Mouse (Mus musculus) intestine, embryonic 16.5 days (tissue): Measurements from ENCODE around the gene Gm10306. TPM values are rescaled to one million over a fixed set of nuclear protein-coding genes. Genes with fewer than 3 reads are reported as not detected.

Source experiments
- ATAC-seq: fragments of 200-750 bp; cut with Nextera tagmentation; 2 replicates; pipeline ENCODE4 v1.8.0; 2017; ENCODE audit warnings: moderate TSS enrichment, moderate library complexity
- H3K27ac ChIP-seq: fragments of 300-500 bp; sonication (generic); 2 replicates; pipeline ENCODE4 v1.5.1; 2014; ENCODE audit warnings: mild to moderate bottlenecking, low read length
- H3K27me3 ChIP-seq: fragments of 300-500 bp; sonication (generic); replicated peaks from 2 replicates; pipeline ENCODE4 v1.6.1; 2014; ENCODE audit warnings: low read length, control low read depth, mixed read lengths; ENCODE audit not compliant: control insufficient read depth, insufficient read depth
- H3K36me3 ChIP-seq: fragments of 300-500 bp; sonication (generic); 2 replicates; pipeline ENCODE4 v1.6.1; 2014; ENCODE audit warnings: low read length, control low read depth; ENCODE audit not compliant: control insufficient read depth, insufficient read depth
- H3K4me1 ChIP-seq: fragments of 300-500 bp; sonication (generic); 2 replicates; pipeline ENCODE4 v1.6.1; 2014; ENCODE audit warnings: low read length, control low read depth, mixed read lengths; ENCODE audit not compliant: control insufficient read depth, insufficient read depth
- H3K4me2 ChIP-seq: fragments of 300-500 bp; sonication (generic); 2 replicates; pipeline ENCODE4 v1.6.1; 2014; ENCODE audit warnings: low read depth, low read length, control low read depth
- H3K4me3 ChIP-seq: fragments of 300-500 bp; sonication (generic); 2 replicates; pipeline ENCODE4 v1.5.1; 2014; ENCODE audit warnings: mild to moderate bottlenecking, low read length
- H3K9ac ChIP-seq: fragments of 300-500 bp; sonication (generic); 2 replicates; pipeline ENCODE4 v1.6.1; 2014; ENCODE audit warnings: low read depth, low read length
- H3K9me3 ChIP-seq: fragments of 300-500 bp; sonication (generic); 2 replicates; pipeline ENCODE4 v1.6.1; 2016; ENCODE audit warnings: low read length, control low read depth; ENCODE audit not compliant: control insufficient read depth
- WGBS: fragments of 180-500 bp; shearing (Covaris S2); extraction: QIAGEN DNeasy Blood & Tissue Kit; methylation state at CpG from one replicate; pipeline ENCODE4 v1.1.7; 2014; 5-methylcytosine and 5-hydroxymethylcytosine counted together
- polyA plus RNA-seq: library from polyadenylated mRNA; unstranded; fragments of >200 nt; fragmentation: Nextera tagmentation; extraction: Ambion mirVana; gene quantifications from 2 replicates; pipeline ENCODE4 v1.2.1, GENCODE M21; 2015

Gm10306 gene
- polyA plus RNA-seq, 1 experiment from 2014 or later = 0.29 TPM

- no peak overlapping the region for H3K27ac ChIP-seq
- 68% methylated on average over 7 of the region's 7 CpGs for WGBS
- no peak overlapping the region for H3K4me2 ChIP-seq
- H3K4me1 ChIP-seq = peaks cover 4% of the 10 kb centered on the region; the same call in 1 of the 2 replicates
- H3K9ac ChIP-seq = no peak overlapping the region
- no peak overlapping the region for H3K4me3 ChIP-seq
- no peaks in the 10 kb centered on the region for H3K36me3 ChIP-seq
- no peaks in the 10 kb centered on the region for H3K27me3 ChIP-seq
- H3K9me3 ChIP-seq = no peaks in the 10 kb centered on the region
- ATAC-seq = peak; percentile 5; the same call in 1 of the 2 replicates
Observed at GRCm38 (mm10) chr4:94557145-94557544, 799 bp downstream of the Gm10306 start.

- no peak overlapping the region for H3K9ac ChIP-seq
- no peaks in the 10 kb centered on the region for H3K27me3 ChIP-seq
- WGBS = 76% methylated on average over 2 of the region's 2 CpGs
- H3K4me1 ChIP-seq = peaks cover 4% of the 10 kb centered on the region; the same call in 1 of the 2 replicates
- no peak overlapping the region for H3K27ac ChIP-seq
- no peak overlapping the region for H3K4me2 ChIP-seq
- no peaks in the 10 kb centered on the region for H3K9me3 ChIP-seq
- no peak overlapping the region for H3K4me3 ChIP-seq
- no peak for ATAC-seq
- H3K36me3 ChIP-seq = no peaks in the 10 kb centered on the region
Observed at GRCm38 (mm10) chr4:94559266-94559665, 2.9 kb downstream of the Gm10306 start.

GRCm38 (mm10) chr4:94560316-94560715 is 4.0 kb downstream of the Gm10306 start:
- Histone ChIP-seq H3K4me1 (0 out of 2 replicates have a peak, but pooled peaks cover under 1% of the 10 kb centered on the region), H3K4me2 (no peak overlapping the region), H3K36me3 (no peaks in the 10 kb centered on the region), H3K9ac (no peak overlapping the region), H3K4me3 (no peak overlapping the region), H3K9me3 (no peaks in the 10 kb centered on the region), H3K27ac (no peak overlapping the region), H3K27me3 (no peaks in the 10 kb centered on the region)
- 89% methylated on average over 1 of the region's 1 CpGs for WGBS
- ATAC-seq = no peak

- ATAC-seq = no peak
- no peak overlapping the region for H3K4me2 ChIP-seq
- H3K36me3 ChIP-seq = no peaks in the 10 kb centered on the region
- H3K9me3 ChIP-seq = no peaks in the 10 kb centered on the region
- 69% methylated on average over 7 of the region's 7 CpGs for WGBS
- no peak overlapping the region for H3K4me3 ChIP-seq
- no peak overlapping the region for H3K27ac ChIP-seq
- H3K9ac ChIP-seq = no peak overlapping the region
- H3K4me1 ChIP-seq = no peaks in the 10 kb centered on the region
- H3K27me3 ChIP-seq = no peaks in the 10 kb centered on the region
Observed at GRCm38 (mm10) chr4:94561954-94562648, 5.8 kb downstream of the Gm10306 start.

GRCm38 (mm10) chr4:94564297-94564696 is 8.0 kb downstream of the Gm10306 start:
- peaks cover 4% of the 10 kb centered on the region; the same call in 1 of the 2 replicates for H3K36me3 ChIP-seq
- no peaks in the 10 kb centered on the region for H3K4me1 ChIP-seq
- H3K27ac ChIP-seq = no peak overlapping the region
- no peak overlapping the region for H3K4me3 ChIP-seq
- ATAC-seq = no peak
- no peaks in the 10 kb centered on the region for H3K27me3 ChIP-seq
- no peak overlapping the region for H3K9ac ChIP-seq
- no peak overlapping the region for H3K4me2 ChIP-seq
- no peaks in the 10 kb centered on the region for H3K9me3 ChIP-seq

GRCm38 (mm10) chr4:94572677-94573076 is 16.3 kb downstream of the Gm10306 start:
- H3K9me3 ChIP-seq = no peaks in the 10 kb centered on the region
- H3K9ac ChIP-seq = no peak overlapping the region
- peaks cover 4% of the 10 kb centered on the region; the same call in 1 of the 2 replicates for H3K36me3 ChIP-seq
- H3K4me1 ChIP-seq = no peaks in the 10 kb centered on the region
- 94% methylated on average over 4 of the region's 4 CpGs for WGBS
- H3K27me3 ChIP-seq = no peaks in the 10 kb centered on the region
- ATAC-seq = no peak
- H3K27ac ChIP-seq = no peak overlapping the region
- H3K4me2 ChIP-seq = no peak overlapping the region
- H3K4me3 ChIP-seq = no peak overlapping the region

GRCm38 (mm10) chr4:94591765-94592381 is 35.5 kb downstream of the Gm10306 start:
- no peak overlapping the region for H3K4me3 ChIP-seq
- ATAC-seq = no peak
- H3K27me3 ChIP-seq = no peaks in the 10 kb centered on the region
- WGBS = 76% methylated on average over 4 of the region's 4 CpGs
- H3K9ac ChIP-seq = no peak overlapping the region
- H3K9me3 ChIP-seq = no peaks in the 10 kb centered on the region
- H3K27ac ChIP-seq = no peak overlapping the region
- H3K36me3 ChIP-seq = no peaks in the 10 kb centered on the region
- peaks cover 5% of the 10 kb centered on the region; the same call in 1 of the 2 replicates for H3K4me1 ChIP-seq
- H3K4me2 ChIP-seq = no peak overlapping the region

- ATAC-seq = peak; percentile 33; the same call in 1 of the 2 replicates
- H3K9ac ChIP-seq = no peak overlapping the region
- H3K9me3 ChIP-seq = no peaks in the 10 kb centered on the region
Observed at GRCm38 (mm10) chr4:94592709-94593108, 36.4 kb downstream of the Gm10306 start.

GRCm38 (mm10) chr4:94601395-94601794 is 45.0 kb downstream of the Gm10306 start:
- 0 out of 2 replicates have a peak overlapping the region, but pooled peaks have one; percentile 59 for H3K4me2 ChIP-seq
- no peak overlapping the region for H3K4me3 ChIP-seq
- no peaks in the 10 kb centered on the region for H3K36me3 ChIP-seq
- WGBS = 86% methylated on average over 4 of the region's 4 CpGs
- H3K27ac ChIP-seq = no peak overlapping the region
- no peaks in the 10 kb centered on the region for H3K9me3 ChIP-seq
- H3K9ac ChIP-seq = no peak overlapping the region
- no peaks in the 10 kb centered on the region for H3K27me3 ChIP-seq
- H3K4me1 ChIP-seq = peaks cover 7% of the 10 kb centered on the region; the same call in 1 of the 2 replicates
- no peak for ATAC-seq

More at GRCm38 (mm10) chr4:94592709-94593108, 36.4 kb downstream of the Gm10306 start:
- Histone ChIP-seq H3K27ac (no peak overlapping the region), H3K36me3 (no peaks in the 10 kb centered on the region), H3K4me1 (peaks cover 5% of the 10 kb centered on the region; the same call in 1 of the 2 replicates), H3K27me3 (no peaks in the 10 kb centered on the region), H3K4me3 (no peak overlapping the region), H3K4me2 (no peak overlapping the region)
